Mouse (Mus musculus) layer of hippocampus, postnatal 14 days (tissue): Measurements from ENCODE around the gene Ttbk1. TPM values are rescaled to one million over a fixed set of nuclear protein-coding genes. Genes with fewer than 3 reads are reported as not detected.
A peak's percentile ranks its signal among the peaks of the same experiment; 100 is the strongest.
"Not testable (repeated sequence)": the region's sequence is repeated elsewhere in the genome, so short reads cannot be mapped to it uniquely, and the experiment has no call there.

Experiments
- DNase-seq, 2 experiments: peaks; one replicate each; pipeline ENCODE4 v3.0.0; 2021 to 2022; ENCODE audit warnings: low spot score in 2 of 2, mixed read lengths in 1 of 2
- long read RNA-seq, 2 experiments: library from polyadenylated mRNA; stranded (forward); transcript quantifications; one replicate each; pipeline ENCODE4 v2.0.0; 2021
- total RNA-seq, 2 experiments: library from RNA; stranded (reverse); gene quantifications; 2 replicates each; pipeline ENCODE4 v1.2.3; 2021

Gene Ttbk1
- total RNA-seq = 100 to 1,000 TPM; 123 to 125 TPM
- long read RNA-seq, experiment 1, partial matches to known transcripts = 8 of 19 reads
- long read RNA-seq, experiment 1, other reads (novel, unspliced or antisense) = 11 of 19 reads
- long read RNA-seq, experiment 2, partial matches to known transcripts = 3 of 32 reads
- long read RNA-seq, experiment 2, other reads (novel, unspliced or antisense) = 29 of 32 reads

GRCm38 (mm10) chr17:46487431-46487830, at the start of gene Ttbk1:
TSS of gene Ttbk1 (minus strand) at chr17:46487675.
- peak; percentile 40 to 58 for DNase-seq

GRCm38 (mm10) chr17:46525579-46526307, 38.3 kb upstream of the Ttbk1 start:
- DNase-seq = peak; percentile 59 to 69

- DNase-seq = no peak
These were observed 37.6 kb upstream of the Ttbk1 start for GRCm38 (mm10) chr17:46525065-46525464.

- no peak for DNase-seq
These were observed 34.6 kb upstream of the Ttbk1 start for GRCm38 (mm10) chr17:46521963-46522668.

GRCm38 (mm10) chr17:46521174-46521573, 33.7 kb upstream of the Ttbk1 start:
- no peak for DNase-seq

GRCm38 (mm10) chr17:46520385-46520979, 33.0 kb upstream of the Ttbk1 start:
- DNase-seq = no peak

GRCm38 (mm10) chr17:46519971-46520370, 32.5 kb upstream of the Ttbk1 start:
- DNase-seq = no peak

- DNase-seq = no peak
These were observed 25.9 kb upstream of the Ttbk1 start for GRCm38 (mm10) chr17:46513329-46513728.

GRCm38 (mm10) chr17:46511059-46511710, 23.7 kb upstream of the Ttbk1 start:
- DNase-seq = no peak

- DNase-seq = no peak
These were observed 18.1 kb upstream of the Ttbk1 start for GRCm38 (mm10) chr17:46505617-46506016.

- DNase-seq = no peak
These were observed 16.6 kb upstream of the Ttbk1 start for GRCm38 (mm10) chr17:46503847-46504638.

- DNase-seq = no peak
These were observed 15.3 kb upstream of the Ttbk1 start for GRCm38 (mm10) chr17:46502775-46503174.

- no peak for DNase-seq
These were observed 10.5 kb upstream of the Ttbk1 start for GRCm38 (mm10) chr17:46497956-46498355.

GRCm38 (mm10) chr17:46496623-46497434, 9.4 kb upstream of the Ttbk1 start, which contains the start of gene Dnph1:
TSS of gene Dnph1 (plus strand) at chr17:46496711.
- DNase-seq = peak; percentile 70 to 84

- DNase-seq = not testable (repeated sequence)
These were observed 8.6 kb upstream of the Ttbk1 start for GRCm38 (mm10) chr17:46496081-46496480.

- no peak for DNase-seq
These were observed 8.0 kb upstream of the Ttbk1 start for GRCm38 (mm10) chr17:46495486-46495885.

- DNase-seq = no peak
These were observed 480 bp downstream of the Ttbk1 start for GRCm38 (mm10) chr17:46486995-46487394.

GRCm38 (mm10) chr17:46484461-46484875, 3.0 kb downstream of the Ttbk1 start:
- DNase-seq = peak in 1 of 2 experiments; percentile 24

GRCm38 (mm10) chr17:46484021-46484431, 3.4 kb downstream of the Ttbk1 start:
- DNase-seq = peak in 1 of 2 experiments; percentile 24
